Mouse (Mus musculus): ENCODE results near the gene Ces4a.

Gene Ces4a

DNA sequence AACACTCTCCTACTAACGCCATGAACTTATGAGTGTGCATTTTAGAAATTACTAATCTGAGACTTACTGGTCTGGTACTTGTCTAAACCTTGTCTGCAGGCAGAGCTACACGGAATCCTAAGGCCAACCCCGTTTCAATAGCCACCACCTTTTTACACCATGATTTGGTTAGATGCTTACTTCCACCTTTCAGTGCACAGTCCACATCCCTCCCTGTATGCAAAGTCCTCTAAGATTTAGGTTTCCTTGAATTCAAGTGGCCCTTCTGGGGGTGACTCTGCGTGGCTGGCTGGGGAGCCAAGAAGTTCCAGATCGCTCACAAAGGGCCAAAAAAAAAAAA is 38.4 kb downstream of the Ces4a start:
- DNase-seq (ENCODE audit: low read depth): no peak

DNA sequence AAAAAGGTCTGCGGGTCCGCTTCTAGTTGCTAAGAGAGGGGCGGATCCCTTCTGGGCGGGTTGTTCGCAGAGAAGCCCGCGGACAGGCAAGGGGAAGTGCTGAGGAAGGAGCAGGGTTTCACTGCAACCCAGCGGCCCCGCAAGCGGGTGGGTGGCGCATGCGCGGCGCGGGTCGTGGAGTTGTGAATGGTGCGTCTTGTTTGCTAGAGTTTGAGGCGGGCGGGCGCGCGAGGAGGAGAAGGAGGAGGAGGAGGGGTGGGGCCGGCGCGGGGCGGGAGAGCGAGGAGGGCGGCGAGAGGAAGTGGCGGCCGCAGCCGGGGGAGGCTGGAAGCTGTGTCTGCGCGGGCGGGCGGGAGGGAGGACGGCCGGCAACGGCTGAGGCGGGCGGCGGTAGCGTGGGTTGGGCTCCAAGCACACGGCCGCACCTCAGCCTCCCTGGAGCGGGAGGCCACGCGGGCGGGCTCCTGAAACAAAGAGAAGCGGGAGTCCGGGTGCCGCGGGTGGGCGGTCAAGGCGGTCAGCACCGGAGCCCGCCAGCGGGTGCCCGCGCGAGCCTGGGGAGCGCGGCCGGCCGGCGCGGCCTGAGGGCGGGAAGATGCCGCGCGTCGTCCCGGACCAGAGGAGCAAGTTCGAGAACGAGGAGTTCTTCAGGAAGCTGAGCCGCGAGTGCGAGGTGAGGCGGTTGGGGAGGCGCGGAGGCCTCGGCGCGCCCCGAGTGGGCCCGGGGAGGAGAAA is 38.9 kb downstream of the Ces4a start, which contains the start of gene Cbfb:
Gene Cbfb, plus strand, starts transcription at position 294 of the 735 bp plus-strand sequence.
- peak; percentile 99 for DNase-seq (ENCODE audit: low read depth)

DNA sequence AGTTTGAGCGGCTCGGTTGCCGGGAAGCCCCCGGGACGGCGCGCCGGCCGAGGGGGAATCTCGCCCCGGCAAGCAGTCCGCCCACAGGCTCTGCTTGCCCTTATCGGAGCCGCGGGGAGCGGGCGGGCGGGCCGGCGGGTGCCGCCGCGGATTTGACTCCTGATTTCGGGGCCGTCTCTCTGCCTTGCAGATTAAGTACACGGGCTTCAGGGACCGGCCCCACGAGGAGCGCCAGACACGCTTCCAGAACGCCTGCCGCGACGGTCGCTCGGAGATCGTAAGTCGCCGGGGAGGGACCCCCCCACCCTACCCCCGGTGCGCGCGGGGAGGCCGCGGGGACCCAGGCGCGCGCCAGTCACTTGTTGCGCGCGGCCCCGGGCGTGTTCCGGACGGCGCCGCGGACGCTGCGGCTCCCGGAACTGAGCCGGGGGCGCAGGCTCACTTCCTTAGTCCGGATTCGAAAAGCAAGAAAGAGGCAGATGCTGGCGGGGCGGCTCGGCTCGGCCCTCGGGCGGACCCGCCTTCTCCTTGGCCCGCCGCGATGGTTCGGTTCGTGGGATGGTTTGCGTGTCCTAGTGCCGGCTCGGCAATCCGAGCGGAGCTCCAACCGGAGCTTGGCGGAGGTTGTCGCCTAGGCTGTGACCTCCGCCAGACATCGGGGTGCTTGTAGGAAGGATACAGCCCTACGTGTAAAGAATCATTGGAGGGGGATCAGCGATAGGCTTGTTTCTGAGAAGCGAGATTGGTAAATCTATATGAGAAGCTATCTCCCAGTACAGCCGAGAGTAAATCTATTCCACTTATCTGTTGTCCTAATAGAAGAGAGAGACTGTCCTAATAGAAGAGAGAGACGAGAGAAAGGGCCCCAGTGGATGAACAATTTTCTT is 39.8 kb downstream of the Ces4a start:
- DNase-seq (ENCODE audit: low read depth): peak; percentile 84

DNA sequence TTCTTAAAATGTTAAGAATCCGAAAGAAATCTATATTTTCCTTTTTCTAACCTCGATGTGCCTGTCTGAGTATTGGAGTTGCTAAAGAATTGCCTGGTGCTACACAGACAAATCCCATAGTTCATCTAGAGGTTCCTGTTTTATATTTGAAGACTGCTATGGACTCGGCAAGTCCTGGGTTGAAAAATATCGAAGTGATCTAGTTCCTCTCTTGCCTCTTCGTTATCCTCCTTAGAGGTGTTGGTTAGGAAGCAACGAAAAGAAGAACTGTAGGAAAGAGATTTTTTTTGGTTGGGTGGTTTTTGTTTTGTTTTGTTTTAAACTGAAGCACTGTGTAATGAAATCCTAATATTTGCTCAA is 40.4 kb downstream of the Ces4a start:
- no peak for DNase-seq (ENCODE audit: low read depth)

DNA sequence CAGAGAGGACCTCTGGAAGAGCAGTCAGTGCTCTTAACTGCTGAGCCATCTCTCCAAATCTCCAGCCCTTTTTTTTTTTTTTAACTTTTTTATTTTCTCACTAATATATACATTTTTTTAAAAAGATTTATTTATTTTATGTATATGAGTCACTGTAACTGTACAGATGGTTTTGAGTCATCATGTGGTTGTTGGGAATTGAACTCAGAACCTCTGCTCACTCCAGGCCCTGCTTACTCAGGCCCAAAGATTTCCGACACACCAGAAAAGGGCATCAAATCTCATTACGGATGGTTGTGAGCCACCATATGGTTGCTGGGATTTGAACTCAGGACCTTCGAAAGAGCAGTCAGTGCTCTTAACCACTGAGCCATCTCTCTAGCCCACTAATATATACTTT is 43.7 kb downstream of the Ces4a start:
- peak; percentile 57 for DNase-seq (ENCODE audit: low read depth)

DNA sequence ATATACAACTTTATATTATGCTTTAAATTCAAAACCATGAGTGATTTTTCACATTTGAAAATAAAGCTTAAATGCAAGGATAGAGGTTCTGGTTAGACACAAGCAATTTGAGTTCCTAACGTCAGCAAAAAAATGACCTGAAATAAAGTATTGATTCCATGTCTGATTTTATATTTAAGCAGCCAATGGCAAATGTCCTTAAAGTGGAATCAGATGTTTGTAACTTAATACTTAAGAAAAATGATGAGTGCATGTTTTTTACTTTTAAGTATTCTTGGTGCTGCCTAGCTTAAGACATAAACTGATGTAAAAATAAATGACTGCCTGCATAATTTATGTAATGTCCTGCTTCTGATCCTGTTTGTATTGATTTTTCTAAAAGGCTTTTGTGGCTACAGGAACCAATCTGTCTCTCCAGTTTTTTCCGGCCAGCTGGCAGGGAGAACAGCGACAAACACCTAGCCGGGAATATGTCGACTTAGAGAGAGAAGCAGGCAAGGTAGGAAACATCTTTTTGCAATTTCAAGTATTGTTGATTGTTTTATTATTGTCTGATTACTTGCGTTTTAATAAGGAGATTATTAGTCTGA is 46.7 kb downstream of the Ces4a start:
- peak; percentile 27 for DNase-seq (ENCODE audit: low read depth)

DNA sequence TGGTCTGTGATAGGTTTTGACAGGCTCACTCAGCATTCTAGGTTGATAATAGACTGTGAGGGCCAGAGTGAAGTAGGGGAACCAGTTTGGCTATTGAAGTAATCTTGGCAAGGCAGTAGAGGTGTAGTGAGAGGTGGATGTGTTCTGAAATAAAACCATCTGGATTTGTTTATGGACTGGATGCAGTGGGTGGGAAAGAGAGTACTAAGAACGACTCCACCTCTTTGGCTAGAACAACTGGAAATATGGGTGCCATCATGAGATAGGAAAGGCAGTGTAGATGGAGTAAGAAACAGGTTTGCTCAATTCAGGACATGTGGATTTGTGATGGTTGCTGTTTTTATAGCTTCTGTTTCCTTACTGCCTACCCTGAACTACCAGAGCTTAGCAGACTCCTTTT is 50.6 kb downstream of the Ces4a start:
- peak; percentile 46 for DNase-seq (ENCODE audit: low read depth)

DNA sequence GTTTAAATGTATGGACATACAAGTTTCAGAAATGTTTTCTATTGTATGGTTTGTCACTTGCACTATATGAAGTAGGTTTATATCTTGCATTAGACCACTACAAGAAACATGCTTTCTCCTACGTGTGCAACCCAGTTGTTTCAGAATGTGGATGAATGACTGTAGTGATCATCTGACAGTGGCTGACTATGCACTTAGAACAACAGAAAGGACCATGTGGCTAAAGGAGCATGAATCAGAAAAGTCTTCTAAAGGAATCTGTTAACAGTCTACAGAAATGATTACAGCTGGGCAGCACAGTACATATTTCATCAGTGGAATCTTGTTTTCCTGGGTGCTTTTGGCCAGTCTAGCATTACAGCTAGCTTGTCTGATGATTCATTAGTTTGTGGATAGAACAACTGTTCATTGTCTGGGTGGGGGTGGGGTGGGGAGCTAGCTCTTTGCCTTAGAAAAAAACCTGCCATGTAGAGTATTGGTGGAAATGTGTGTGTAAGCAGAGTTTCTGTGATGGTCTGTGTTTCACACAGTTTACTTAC is 54.9 kb downstream of the Ces4a start:
- peak; percentile 89 for DNase-seq (ENCODE audit: low read depth)

DNA sequence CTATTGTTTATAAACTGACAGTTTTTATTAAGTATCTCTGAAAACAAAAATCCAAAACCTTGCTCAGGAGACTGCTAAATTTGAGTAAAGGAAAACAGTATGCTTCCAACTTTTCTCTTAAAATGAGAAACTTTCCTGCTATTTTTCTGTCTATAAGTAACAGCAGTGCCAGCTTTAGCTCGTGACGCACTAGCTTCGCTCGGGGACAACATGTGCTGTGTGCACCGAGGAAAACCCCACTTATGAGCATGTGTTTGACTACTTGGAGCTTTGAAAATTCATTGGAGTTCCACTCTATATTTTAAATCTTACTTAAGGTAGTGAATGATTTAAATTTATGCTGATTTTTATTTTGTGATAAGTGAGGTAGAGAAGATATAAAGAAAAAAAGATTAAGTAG is 60.6 kb downstream of the Ces4a start:
- no peak for DNase-seq (ENCODE audit: low read depth)
